8 mouse cellular contexts compared by ENCODE assay signal in the genomic region with DNA sequence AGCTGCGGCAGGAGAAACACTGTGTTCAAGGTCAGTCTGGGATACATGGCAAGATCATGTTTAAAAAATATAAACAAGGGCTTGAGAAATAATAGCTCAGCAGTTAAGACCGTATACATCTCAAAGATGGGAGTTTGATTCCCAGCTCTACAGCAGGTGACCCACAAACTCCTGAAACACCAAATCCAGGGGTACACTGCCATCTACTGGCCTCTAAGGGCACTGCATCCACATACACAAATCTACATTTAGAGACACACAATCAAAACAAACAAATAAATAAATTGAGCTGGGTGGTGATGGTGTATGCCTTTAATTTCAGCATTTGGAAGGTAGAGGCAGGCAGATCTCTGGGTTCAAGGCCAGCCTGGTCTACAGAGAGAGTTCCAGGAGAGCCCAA. TPM values are rescaled to one million over a fixed set of nuclear protein-coding genes. Genes with fewer than 3 reads are reported as not detected.
DNase-seq lines count a peak whose midpoint lies in the region; ATAC-seq and TF ChIP-seq lines count a peak whose summit lies in the region.

No protein-coding gene starts in this region.

- peak; percentile 39 for DNase-seq in kidney, adult 2 months
- DNase-seq in ES-E14 (ENCODE audit: low read depth, low spot score): peak; percentile 56
- peak; percentile 29 to 48 for DNase-seq in cerebellum, postnatal 25 days
- DNase-seq in layer of hippocampus, postnatal 36 days: no peak
- DNase-seq in forebrain, embryonic 10.5 days (ENCODE audit: extremely low spot score, low spot score): no peak
- no peak for DNase-seq in right cerebral cortex, postnatal 4 days

- no peak for TF ChIP-seq POLR2A in kidney, adult 2 months (IDR thresholded peaks at IDR 0.05; ENCODE audit: low read depth, low read length)
- no peak for TF ChIP-seq POLR2A in small intestine, adult 2 months (IDR thresholded peaks at IDR 0.05; ENCODE audit: low read depth, low read length)

- H3K4me3 ChIP-seq in kidney, adult 2 months (ENCODE audit: insufficient read depth, low read depth, low read length): no peak overlapping the region
- H3K4me3 ChIP-seq in kidney, embryonic 16.5 days (ENCODE audit: low read length): no peak overlapping the region
- H3K4me3 ChIP-seq in ES-E14 (ENCODE audit: insufficient read depth in 1 of 2, low read depth in 1 of 2, low read length in 2 of 2, poor library complexity in 1 of 2, severe bottlenecking in 1 of 2): no peak overlapping the region
- no peak overlapping the region for H3K4me3 ChIP-seq in small intestine, adult 2 months (ENCODE audit: low read depth, low read length)
- H3K4me3 ChIP-seq in forebrain, embryonic 10.5 days: no peak overlapping the region

- WGBS in kidney, adult 2 months: 90% methylated on average over 2 of the region's 2 CpGs
- 92% methylated on average over 2 of the region's 2 CpGs for WGBS in kidney, embryonic 16.5 days
- 87% methylated on average over 2 of the region's 2 CpGs for WGBS in small intestine, adult 2 months
- 91% methylated on average over 2 of the region's 2 CpGs for WGBS in forebrain, embryonic 10.5 days

- no peaks in the 10 kb centered on the region for H3K9me3 ChIP-seq in kidney, embryonic 16.5 days (ENCODE audit: low read length)
- no peaks in the 10 kb centered on the region for H3K9me3 ChIP-seq in ES-E14 (ENCODE audit: control insufficient read depth, insufficient read depth, low read depth, low read length)
- 0 out of 2 replicates have a peak, but pooled peaks cover 7% of the 10 kb centered on the region for H3K9me3 ChIP-seq in forebrain, embryonic 10.5 days

- H3K27ac ChIP-seq in kidney, adult 2 months (ENCODE audit: insufficient read depth, low read depth, low read length): no peak overlapping the region
- no peak overlapping the region for H3K27ac ChIP-seq in kidney, embryonic 16.5 days (ENCODE audit: low read length)
- no peak overlapping the region for H3K27ac ChIP-seq in ES-E14 (ENCODE audit: insufficient read depth, low read depth, low read length, poor library complexity, severe bottlenecking)
- no peak overlapping the region for H3K27ac ChIP-seq in small intestine, adult 2 months (ENCODE audit: insufficient read depth, low read depth, low read length)
- H3K27ac ChIP-seq in forebrain, embryonic 10.5 days: no peak overlapping the region

- no peak overlapping the region for H3K9ac ChIP-seq in kidney, embryonic 16.5 days (replicated peaks; ENCODE audit: low read length)
- no peak overlapping the region for H3K9ac ChIP-seq in ES-E14 (ENCODE audit: insufficient read depth, low read depth, low read length, poor library complexity, severe bottlenecking)

- H3K27me3 ChIP-seq in kidney, adult 2 months (replicated peaks; ENCODE audit: control insufficient read depth, insufficient read depth, low read length): no peaks in the 10 kb centered on the region
- H3K27me3 ChIP-seq in kidney, embryonic 16.5 days (ENCODE audit: insufficient read depth, low read length): no peaks in the 10 kb centered on the region
- H3K27me3 ChIP-seq in small intestine, adult 2 months (ENCODE audit: control insufficient read depth, insufficient read depth, low read length): no peaks in the 10 kb centered on the region
- H3K27me3 ChIP-seq in forebrain, embryonic 10.5 days (ENCODE audit: poor library complexity, severe bottlenecking): no peaks in the 10 kb centered on the region

- H3K4me1 ChIP-seq in kidney, adult 2 months (ENCODE audit: control insufficient read depth, insufficient read depth, low read length): no peaks in the 10 kb centered on the region
- H3K4me1 ChIP-seq in kidney, embryonic 16.5 days (ENCODE audit: insufficient read depth, low read length): no peaks in the 10 kb centered on the region
- H3K4me1 ChIP-seq in ES-E14 (ENCODE audit: control insufficient read depth in 2 of 2, insufficient read depth in 2 of 2, low read length in 2 of 2, poor library complexity in 1 of 2): peaks cover 0 to 6% of the 10 kb centered on the region in 2 experiments; a peak in 1 of 4 replicates
- no peaks in the 10 kb centered on the region for H3K4me1 ChIP-seq in small intestine, adult 2 months (ENCODE audit: control insufficient read depth, insufficient read depth, insufficient read length, low read length)
- no peaks in the 10 kb centered on the region for H3K4me1 ChIP-seq in forebrain, embryonic 10.5 days

- no peaks in the 10 kb centered on the region for H3K36me3 ChIP-seq in kidney, adult 2 months (ENCODE audit: control insufficient read depth, insufficient read depth, low read length)
- H3K36me3 ChIP-seq in kidney, embryonic 16.5 days (ENCODE audit: insufficient read depth, low read length): no peaks in the 10 kb centered on the region
- no peaks in the 10 kb centered on the region for H3K36me3 ChIP-seq in ES-E14 (ENCODE audit: control insufficient read depth, insufficient read depth, low read length, poor library complexity, severe bottlenecking)
- no peaks in the 10 kb centered on the region for H3K36me3 ChIP-seq in small intestine, adult 2 months (ENCODE audit: control insufficient read depth, insufficient read depth, low read length)
- H3K36me3 ChIP-seq in forebrain, embryonic 10.5 days (replicated peaks): no peaks in the 10 kb centered on the region

- no peak overlapping the region for H3K4me2 ChIP-seq in kidney, embryonic 16.5 days (replicated peaks; ENCODE audit: low read depth, low read length)

- TF ChIP-seq CTCF in kidney, adult 2 months (conservative IDR thresholded peaks at IDR 0.05; ENCODE audit: insufficient read depth, insufficient read length, low read depth, low read length): peak; percentile 63
- TF ChIP-seq CTCF in small intestine, adult 2 months (IDR thresholded peaks at IDR 0.05; ENCODE audit: extremely low read depth, insufficient read length, insufficient replicate concordance, low read depth, low read length): peak; percentile 30; the same call in 1 of the 2 replicates

- no peak for ATAC-seq in kidney, embryonic 16.5 days (ENCODE audit: low FRiP score, low TSS enrichment)

- in situ Hi-C loops in ES-E14 (cut with MboI; ENCODE audit: low sequenced_read_pairs in 2 of 2, unreplicated experiment in 2 of 2): loop anchor here (5.0 to 25.0 kb wide), 3 partner anchors 236 to 661 kb away; no protein-coding TSS in a partner anchor

TF ChIP-seq in ES-E14, 5 proteins besides CTCF, POLR2A, EP300 and RAD21:
- TF ChIP-seq CHD2 (IDR thresholded peaks at IDR 0.05; ENCODE audit: low read depth, low read length) (no peak), HCFC1 (IDR thresholded peaks at IDR 0.05; ENCODE audit: borderline replicate concordance, insufficient read depth, low read length) (no peak), ZC3H11A (IDR thresholded peaks at IDR 0.05; ENCODE audit: borderline replicate concordance, low read depth, low read length) (peak; percentile 62), ZNF384 (IDR thresholded peaks at IDR 0.05; ENCODE audit: low read depth, low read length) (no peak), MAFK (IDR thresholded peaks at IDR 0.05; ENCODE audit: insufficient read depth, low read depth, low read length) (no peak)

RNA-seq across cellular contexts. Expression of a gene that starts 32.7 kb away (rescaled TPM):
- 6.8 and 8.2 TPM in 2 replicates for polyA plus RNA-seq in kidney, adult 2 months (2012; rRNA removed)
- 9.6 and 10.0 TPM in 2 replicates for polyA plus RNA-seq in kidney, embryonic 16.5 days (2015; fragmentation: Nextera tagmentation; extraction: Ambion mirVana)
- total RNA-seq in ES-E14 (2012; rRNA removed): 17.5 and 19.3 TPM in 2 replicates
- polyA plus RNA-seq in small intestine, adult 2 months (2012; rRNA removed): 1.4 and 2.6 TPM in 2 replicates
- total RNA-seq in layer of hippocampus, postnatal 36 days (2021): 10 to 100 TPM; 39.3 to 46.1 TPM
- polyA plus RNA-seq in forebrain, embryonic 10.5 days (2016; fragmentation: Nextera tagmentation; extraction: Ambion mirVana): 8.8 and 9.9 TPM in 2 replicates

RNA-seq across cellular contexts. Expression of a gene that starts 39.2 kb away (rescaled TPM):
- 15.7 and 17.9 TPM in 2 replicates for polyA plus RNA-seq in kidney, adult 2 months (2012; rRNA removed)
- 34.2 and 40.8 TPM in 2 replicates for polyA plus RNA-seq in kidney, embryonic 16.5 days (2015; fragmentation: Nextera tagmentation; extraction: Ambion mirVana)
- total RNA-seq in ES-E14 (2012; rRNA removed): 18.8 and 20.5 TPM in 2 replicates
- polyA plus RNA-seq in small intestine, adult 2 months (2012; rRNA removed): 2.6 and 6.2 TPM in 2 replicates
- total RNA-seq in layer of hippocampus, postnatal 36 days (2021): 10 to 100 TPM; 28.3 to 31.5 TPM
- 32.9 and 33.9 TPM in 2 replicates for polyA plus RNA-seq in forebrain, embryonic 10.5 days (2016; fragmentation: Nextera tagmentation; extraction: Ambion mirVana)

RNA-seq across cellular contexts. Expression of a gene that starts 45.8 kb away (rescaled TPM):
- 7.7 and 13.0 TPM in 2 replicates for polyA plus RNA-seq in kidney, adult 2 months (2012; rRNA removed)
- 64.9 and 71.2 TPM in 2 replicates for polyA plus RNA-seq in kidney, embryonic 16.5 days (2015; fragmentation: Nextera tagmentation; extraction: Ambion mirVana)
- total RNA-seq in ES-E14 (2012; rRNA removed): 14.5 and 17.9 TPM in 2 replicates
- 0.47 and 1.1 TPM in 2 replicates for polyA plus RNA-seq in small intestine, adult 2 months (2012; rRNA removed)
- total RNA-seq in layer of hippocampus, postnatal 36 days (2021): 10 to 100 TPM; 31.6 to 36.7 TPM
- polyA plus RNA-seq in forebrain, embryonic 10.5 days (2016; fragmentation: Nextera tagmentation; extraction: Ambion mirVana): 76.8 and 80.9 TPM in 2 replicates

Comparison
In these comparisons a context has a peak if more than half of its experiments do, and no peak if none do; other contexts are left out.
1. DNase-seq: peak in kidney, adult 2 months (single experiment), ES-E14 (single experiment) and cerebellum, postnatal 25 days (2 of 2); none in layer of hippocampus, postnatal 36 days (0 of 2), forebrain, embryonic 10.5 days (single experiment) and right cerebral cortex, postnatal 4 days (single experiment).